Mouse (Mus musculus) activated CD4-positive, CD25-positive, alpha-beta regulatory T cell, adult 4 months (primary cell): Measurements from ENCODE around the gene Tgfb3. TPM values are rescaled to one million over a fixed set of nuclear protein-coding genes. Genes with fewer than 3 reads are reported as not detected.

Experiments
- ATAC-seq: one replicate; pipeline ENCODE4 v1.8.0; 2017
- polyA plus RNA-seq, 2 experiments: library from polyadenylated mRNA; unstranded; fragments of 100-300 nt; shearing (Covaris generic); gene quantifications; one replicate each; pipeline ENCODE4 v1.2.1; 2017

Tgfb3 gene
- polyA plus RNA-seq, 2 experiments from 2014 or later = 1.2 TPM

DNA sequence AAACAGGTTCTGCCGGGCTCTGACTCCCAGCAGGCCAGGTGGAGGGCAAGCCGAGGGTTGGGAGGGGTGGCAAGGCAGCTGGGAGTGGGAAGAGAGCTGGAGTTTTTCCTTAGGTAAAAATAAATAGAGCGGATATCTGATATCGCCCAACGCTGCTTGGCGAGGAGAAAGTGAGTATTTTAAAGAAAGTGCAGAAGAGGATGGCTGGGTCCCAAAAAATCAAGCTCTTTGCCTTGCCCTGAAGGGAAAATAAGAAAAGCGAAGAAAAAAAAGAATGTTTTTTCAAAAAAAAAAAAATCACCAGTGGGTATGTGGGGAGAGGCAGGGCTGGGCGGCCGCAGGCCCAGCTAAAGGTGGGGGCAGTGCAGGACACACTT, 677 bp downstream of the Tgfb3 start:
- no peak for ATAC-seq

DNA sequence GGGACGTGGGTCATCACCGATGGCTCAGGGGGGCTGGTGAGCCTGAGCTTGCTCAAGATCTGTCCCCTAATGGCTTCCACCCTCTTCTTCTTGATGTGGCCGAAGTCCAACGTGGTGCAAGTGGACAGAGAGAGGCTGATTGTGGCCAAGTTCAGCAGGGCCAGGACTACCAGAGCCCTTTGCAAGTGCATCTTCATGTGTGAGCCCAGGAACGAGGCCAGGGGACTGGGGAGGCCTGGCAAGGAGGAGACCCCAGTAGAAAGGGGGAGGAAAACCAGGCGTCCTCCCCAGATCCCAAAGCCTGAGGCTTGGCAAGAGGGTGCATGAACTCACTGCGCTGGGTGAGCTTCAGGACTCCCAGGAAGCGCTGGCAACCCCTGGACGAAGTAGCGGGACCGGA, 1.1 kb downstream of the Tgfb3 start:
- ATAC-seq = no peak

DNA sequence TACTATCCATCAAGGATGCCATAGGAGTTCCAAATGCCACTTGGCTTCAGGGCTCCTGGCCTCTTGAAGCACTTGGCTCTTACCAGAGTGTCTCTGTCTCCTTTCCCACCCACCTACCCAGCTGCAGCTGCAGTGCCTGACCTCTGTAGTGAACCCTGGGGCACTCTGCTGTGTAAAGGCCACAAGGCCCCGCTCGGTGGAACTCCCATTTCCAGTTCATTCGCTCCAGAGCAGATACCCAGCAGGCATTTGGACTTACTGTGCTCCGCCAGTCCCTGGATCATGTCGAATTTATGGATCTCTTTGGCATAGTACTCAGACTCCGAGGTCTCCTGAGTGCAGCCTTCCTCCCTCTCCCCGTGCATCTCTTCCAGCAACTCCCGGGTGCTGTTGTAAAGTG, 1.5 kb downstream of the Tgfb3 start:
- no peak for ATAC-seq

DNA sequence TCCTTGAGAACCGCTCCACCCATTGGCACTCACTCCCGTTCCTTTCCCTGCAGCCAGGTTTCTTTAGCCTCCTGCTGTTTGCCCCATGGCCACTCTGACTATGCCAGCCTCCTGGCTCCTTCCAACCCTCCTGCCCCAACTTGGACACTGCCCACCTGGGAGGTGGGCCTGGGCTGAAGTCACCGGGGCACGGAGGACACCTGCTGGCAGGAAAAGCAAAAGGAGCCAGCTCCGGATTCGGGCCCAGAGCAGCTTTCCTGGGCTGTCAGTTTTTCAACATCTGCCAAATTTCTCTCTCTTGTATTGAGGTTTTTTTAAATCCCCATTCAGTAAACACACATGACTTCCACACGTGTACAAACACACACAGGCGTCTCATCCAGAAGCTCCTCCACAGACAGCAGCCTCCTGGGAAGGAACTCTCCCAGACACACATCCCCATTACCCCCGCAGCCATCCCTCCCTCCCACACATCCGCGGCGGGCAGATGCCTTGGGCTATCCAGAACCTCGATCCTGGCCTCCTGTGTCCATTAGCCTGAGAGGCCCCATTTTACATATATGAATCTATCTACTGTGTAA, 2.4 kb downstream of the Tgfb3 start:
- ATAC-seq = no peak

DNA sequence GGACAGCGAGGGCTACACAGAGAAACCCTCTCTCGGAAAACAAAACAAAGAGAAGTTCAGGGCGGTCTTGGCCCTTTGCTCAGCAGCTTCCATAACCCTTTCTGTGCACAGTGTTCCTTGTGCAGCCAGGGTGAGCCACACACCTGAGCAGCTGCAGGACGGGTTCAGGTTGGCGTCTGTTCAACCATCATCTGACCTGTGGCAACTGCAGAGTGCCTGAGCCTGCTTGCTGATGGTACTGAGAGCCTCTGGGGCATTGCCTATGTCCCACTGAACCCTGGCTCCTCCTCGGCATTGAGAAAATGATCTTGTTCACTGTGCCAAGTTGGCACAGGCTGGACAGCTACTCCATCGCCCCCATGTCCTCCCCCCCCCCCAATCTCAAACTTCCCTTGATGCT, 3.5 kb downstream of the Tgfb3 start:
- ATAC-seq = no peak

DNA sequence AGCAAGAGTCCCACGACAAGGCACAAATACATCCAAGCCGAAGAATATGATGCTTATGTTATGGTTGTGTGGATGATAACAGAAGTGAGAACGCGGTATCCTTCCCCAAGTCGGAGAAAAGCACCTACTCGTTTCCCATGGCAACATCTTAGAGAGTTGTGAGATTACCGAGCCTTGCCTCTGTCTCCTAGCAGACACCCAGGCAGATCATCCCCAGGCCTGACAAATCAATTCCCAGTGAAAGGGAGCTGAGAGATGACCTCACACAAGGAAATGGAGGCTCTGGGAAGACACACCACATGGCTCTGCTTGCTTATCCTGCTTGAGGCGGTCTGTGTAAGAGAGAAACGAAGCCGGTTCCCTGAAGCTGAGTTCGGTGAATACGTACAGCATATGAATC, 4.2 kb downstream of the Tgfb3 start:
- ATAC-seq = no peak

DNA sequence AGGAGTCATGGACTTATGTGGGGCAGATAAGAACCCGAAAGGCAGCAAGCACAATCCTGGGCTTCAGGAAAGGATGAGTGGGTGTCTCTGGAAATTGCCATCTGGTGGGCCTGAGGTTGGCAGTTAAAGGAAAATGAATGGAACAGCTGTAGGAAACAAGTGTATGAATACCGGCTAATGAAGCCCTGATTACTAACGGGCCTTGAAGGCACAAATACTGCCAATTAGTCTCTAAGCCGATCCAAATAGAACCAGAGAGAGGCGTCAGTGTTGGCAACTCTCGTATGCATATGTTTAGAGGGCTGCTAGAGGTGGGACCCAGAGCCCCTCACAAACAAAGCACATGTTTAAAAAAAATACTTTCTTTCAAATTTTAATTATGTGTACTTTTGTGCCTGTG, 7.4 kb downstream of the Tgfb3 start:
- ATAC-seq = no peak

DNA sequence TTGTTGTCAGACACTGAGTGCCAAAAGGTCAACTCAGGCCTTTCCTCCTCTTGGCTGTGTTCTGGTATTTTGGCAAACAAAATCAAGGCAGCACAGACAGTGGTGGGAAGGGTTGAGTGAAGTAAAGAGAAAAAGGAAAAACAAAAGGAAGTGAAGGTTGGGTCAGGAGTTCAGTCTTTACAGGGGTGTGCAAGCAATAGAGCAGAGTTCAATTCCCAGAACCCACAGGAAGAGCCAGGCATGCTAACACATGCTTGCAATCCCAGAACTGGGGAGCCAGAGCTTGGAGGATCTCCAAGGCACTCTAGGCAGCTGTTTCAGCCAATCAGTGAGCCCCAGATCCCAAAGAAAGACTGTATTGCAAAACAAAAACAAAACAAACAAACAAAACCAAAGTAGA, 14.0 kb downstream of the Tgfb3 start:
- no peak for ATAC-seq

DNA sequence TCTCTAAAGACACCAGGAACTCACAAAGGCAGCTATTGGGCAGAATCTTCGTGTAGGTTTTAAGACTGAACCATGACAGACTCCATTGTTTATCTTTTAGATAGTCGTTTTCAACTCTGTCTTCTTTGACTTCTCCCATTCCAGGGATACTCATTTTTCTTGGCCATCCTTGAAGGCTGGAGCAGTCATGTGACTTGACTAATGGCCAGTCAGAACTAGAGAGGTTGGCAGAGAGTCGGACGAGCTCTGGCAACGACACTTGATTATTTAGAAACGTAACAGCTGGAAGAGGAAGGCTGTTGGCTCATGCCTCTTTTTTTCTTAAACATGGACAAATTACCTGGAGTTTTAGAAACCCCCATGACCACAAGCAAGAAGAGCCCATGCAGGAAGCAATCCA, 19.5 kb downstream of the Tgfb3 start:
- ATAC-seq = no peak

DNA sequence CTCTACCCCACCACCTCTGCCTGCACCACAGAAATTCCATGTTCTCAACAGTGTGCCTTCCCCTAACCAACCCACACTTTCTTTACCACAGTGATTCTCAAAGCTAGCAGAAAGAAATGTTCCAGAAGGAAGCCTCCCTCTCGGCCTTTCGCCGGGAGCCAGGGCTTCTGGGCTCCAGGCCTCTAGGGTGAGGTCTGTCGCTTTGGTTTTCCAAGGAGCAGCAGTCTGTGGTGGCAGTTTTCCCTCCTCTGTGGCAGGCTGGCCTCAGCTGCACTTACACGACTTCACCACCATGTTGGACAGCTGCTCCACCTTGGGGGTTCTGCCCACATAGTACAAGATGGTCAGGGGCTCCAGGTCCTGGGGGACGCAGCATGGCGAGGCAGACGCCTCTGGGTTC, 21.3 kb downstream of the Tgfb3 start:
- no peak for ATAC-seq

DNA sequence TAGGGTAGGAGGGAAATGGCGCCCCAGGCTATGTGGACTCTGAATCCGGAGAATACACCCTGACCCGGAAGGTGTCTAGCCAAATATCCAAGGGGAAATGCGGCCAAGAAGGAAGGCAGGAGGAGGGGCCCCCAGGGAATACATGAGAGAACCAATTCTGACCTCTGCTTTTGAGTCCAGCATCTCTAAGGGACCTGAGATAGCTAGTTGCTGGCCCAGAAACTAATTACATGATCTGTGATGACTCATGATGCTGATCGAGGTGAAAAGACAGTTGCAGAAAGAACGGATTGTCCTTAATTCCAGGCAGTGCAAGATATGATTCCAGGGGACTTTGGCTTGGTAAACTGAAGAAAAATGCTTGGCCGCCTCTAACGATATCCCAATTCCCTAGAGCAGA, 21.9 kb downstream of the Tgfb3 start:
- ATAC-seq = no peak

DNA sequence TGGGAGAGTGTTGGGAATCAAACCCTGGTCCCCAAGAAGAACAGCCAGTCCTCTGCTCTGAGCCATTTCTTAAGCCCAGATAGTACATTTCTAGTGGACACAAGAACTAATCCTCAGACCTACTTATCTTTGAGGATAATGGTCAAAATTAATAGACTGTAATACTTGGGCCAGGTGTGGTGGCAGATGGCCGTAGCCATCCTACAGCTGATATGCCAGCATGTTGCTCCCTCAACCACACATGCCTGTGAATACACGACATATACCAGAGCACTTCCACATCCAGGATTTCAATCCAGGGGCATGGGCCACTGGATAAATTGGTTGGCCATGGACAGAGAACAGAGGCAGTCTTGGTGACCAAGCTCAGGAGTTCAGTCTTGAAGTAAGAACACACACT, 23.5 kb downstream of the Tgfb3 start:
- ATAC-seq = no peak

DNA sequence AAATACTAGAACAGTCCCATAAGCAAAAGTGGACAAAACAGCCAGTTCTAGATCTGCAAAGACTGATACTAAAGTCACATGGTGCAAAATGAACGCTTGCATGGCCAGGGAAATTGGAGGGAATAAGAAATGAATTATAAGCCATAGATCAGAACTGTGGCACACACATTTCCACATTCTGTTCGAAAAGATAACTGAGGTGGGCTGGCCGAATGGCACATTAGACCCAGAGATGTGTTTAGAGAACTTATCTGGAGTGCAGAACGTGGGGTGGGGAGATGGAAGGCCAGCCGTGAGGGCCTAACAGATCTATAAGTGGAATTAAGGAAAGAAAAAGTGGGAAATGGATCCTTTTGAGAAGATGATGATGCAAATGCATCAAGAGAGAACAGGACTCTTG, 27.4 kb downstream of the Tgfb3 start:
- no peak for ATAC-seq

DNA sequence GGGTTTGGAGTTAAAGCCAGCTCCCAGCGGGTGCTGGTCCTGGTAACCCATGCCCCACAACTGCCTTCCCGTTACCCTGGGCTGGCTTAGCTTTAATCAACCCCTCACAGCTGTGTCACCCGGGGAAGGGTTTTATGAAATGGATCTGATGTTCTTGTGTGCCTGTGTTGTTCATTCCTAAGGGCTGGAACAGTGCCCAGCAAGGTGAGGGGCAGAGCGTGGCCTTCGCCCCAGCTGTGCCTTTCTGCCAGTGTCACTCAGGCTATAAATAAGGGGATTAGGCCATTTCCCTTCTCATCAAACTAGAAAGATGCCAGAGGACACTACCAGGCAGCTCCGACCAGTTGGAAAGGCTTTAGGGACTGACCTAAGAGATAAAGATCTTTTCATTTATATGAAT, 29.0 kb downstream of the Tgfb3 start:
- no peak for ATAC-seq

DNA sequence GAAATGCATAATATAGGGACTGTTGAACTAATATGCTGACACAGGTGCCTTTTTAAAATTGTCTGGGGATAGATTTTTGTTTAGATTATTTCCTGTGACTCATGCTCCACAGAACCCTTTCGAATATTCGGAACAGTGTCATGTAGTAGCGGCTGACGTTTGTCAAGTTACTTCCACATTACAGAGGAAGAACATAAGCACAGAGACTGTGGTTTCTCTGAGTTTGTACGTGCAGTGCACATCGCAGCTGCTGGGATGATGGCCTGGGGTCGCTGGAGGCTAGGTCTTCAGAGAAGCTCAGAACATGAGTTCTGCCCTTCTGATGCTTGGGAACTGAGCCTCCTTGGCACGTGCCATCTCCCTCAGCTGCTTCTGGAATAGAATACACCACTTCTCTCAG, 31.5 kb downstream of the Tgfb3 start:
- ATAC-seq = peak; percentile 49

DNA sequence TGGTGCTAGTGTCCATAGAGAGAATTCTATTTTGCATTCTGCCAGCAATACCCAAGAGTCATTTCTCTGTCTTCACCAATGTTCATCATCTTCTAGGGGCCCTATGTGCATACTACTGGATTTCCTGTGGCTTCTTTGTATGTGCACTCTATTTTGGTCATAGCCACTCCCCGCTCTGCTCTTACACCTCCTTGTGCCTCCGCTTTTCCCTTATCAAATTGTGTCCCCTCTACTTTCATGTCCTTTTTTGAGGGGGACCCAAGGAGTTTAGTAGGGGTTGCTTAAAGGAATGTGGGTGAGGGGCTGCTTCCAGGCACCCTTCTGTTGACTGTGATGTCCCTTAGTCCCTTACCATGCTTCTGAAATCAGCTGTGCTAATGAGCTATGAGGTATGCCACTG, 32.1 kb downstream of the Tgfb3 start:
- ATAC-seq = peak; percentile 21

DNA sequence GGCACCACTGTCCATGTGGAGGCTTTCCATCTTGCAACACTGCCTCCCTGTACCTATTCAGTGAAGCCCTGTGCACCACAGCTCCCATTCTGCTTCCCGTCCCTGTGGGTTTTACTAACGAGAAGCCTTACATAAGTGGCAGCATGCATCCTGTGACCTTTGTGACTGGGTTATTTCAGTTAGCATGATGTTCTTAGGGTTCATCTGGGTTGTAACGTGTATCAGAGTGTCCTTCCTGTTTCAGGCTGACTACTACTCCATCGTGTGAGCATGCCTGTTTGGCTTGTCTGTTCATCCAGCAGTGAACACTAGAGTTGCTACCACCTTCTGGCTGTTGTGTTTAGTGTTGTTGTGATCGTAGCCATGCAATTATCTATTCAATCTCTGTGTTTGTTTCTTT, 32.7 kb downstream of the Tgfb3 start:
- ATAC-seq = peak; percentile 83

DNA sequence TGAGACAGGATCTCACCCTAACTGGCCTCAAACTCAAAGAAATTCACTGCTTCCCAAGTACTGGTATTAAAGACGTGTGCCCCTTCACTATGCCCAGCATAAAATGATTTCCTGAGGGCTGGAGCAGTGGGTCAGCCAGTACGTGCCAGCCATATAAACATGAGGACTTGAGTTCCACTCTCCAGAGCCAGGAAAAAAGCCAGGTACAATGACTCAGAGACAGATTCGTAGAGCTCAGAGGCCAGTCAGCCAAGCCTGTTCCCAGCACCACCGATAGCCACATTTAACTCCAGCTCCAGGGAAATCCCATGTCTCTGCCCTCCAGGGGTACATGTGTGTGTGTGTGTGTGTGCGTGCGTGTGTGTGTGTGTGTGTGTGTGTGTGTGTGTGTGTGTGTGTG, 39.1 kb downstream of the Tgfb3 start:
- no peak for ATAC-seq

DNA sequence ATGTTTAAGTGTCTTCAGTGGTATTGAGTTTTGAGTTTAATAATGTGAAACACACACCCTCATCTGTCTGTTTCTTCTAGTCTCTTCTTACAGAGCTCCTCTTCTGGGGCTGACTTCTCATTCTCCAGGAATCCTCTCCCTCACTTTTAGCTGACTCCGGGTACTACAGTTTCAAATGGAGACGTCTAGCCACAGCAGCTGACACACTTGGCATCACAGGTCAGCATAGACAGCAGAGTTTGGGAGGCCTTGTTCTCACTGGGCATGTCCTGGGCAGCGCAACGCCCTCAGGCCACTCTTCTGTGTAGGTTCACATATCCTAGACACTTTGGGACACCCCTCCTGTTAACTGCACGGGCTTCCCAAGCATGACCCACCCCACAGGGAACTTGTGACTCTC, 39.8 kb downstream of the Tgfb3 start:
- ATAC-seq = no peak

DNA sequence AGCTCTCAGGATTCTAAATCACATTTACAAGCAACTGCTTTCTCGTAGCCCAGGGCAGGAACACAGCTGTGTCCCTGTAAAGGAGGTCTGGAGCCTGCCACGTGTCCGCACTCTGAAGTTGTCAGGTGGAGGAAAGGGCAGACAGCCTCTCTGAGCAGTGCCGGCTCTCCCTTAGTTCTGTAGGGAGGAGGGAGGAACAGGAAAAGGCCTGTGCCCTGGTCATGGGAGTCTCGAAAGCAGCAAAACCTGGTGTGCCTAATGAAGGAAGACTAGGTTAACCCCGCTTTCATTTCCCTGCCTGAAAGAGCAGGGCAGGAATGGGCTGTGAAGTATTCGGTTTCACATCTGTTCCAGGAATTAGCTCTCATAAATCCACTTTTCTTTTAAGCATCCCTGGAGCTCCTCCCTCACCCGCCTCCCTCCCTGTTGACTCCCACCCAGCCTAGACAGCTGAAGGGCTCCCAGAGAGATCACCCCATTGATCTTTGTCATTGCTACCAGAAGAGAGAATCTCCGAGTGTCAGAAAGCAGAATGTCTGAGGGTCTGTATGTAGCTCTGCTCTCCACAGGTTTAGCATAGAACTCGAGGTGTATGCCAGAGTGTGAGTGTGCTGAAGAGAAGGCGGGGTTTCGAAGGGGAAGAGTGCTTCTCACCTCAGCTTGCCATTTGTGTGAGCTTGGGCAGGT, 41.5 kb downstream of the Tgfb3 start:
- ATAC-seq = no peak

DNA sequence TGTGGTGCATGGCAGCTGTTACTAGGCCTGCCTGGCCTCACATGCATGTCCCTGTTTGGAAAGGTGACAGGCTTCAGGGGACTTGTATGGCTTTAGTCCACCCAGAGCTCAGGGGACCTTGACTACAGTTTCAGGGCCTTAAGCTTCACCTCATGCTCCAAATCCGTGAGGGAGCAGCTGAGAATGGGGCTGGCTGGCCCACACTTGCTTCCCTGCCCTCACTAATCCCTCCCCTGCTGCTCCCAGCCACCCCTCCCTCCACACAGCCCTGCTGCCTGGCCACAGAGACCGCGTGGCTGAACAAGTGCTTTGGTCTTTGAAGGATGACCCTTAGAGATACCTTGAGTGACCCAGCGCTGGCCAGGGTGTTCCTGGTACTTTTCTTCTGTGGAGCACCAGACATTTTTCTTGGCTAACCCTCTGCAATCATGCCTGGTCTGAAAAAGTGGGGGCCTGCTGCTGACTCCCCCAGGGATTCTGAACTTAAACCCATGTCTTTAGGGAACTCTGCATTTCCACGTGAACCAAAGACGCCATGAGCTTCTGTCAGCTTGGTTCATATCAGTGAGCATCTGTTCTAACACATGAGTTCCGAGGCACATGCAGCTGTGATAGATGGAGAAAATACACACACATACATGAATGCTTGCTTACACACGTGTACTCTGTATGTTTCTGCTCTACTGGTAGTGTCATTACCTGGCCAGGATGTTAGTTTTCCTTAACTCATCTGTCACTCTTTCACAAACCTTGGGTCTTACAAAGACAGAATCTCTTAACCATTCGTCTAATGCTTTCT, 42.3 kb downstream of the Tgfb3 start:
- ATAC-seq = no peak

DNA sequence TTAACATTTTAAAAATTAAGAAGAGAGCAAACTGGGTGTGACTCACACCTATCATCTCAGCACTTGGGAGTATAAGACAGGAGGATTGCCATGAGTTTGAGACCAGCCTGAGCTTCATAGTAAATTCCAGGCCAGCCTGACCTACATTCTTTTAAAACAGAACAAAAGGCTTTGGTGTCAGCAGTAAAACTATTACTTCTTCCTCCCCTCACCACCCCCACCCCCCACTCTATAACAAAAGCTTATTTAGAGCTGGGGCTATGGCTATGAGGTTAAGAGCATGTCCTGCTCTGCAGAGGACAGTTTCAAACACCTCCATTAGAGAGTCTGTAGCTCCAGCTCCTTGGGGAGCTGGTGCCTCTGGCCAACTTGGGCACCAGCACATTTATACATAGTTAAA, 43.3 kb downstream of the Tgfb3 start:
- no peak for ATAC-seq

DNA sequence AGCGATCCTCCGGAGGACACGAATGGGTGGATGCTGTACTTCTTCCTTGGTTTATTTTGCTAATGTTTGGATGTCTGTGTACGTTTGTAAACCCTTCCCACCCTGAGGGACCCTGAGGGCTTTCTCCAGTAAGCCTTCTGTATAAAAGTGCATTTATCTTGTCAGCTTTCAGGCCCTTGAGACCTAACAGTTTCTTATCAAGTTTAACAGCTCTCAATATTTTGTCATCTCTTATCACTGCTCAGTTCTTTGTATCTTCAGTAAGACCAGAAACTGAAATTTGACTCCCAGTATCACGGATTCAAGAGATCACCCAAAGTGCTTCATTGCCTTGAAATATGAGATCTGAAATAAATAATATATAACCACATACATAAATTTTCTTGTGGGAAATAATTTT, 47.9 kb downstream of the Tgfb3 start:
- no peak for ATAC-seq

DNA sequence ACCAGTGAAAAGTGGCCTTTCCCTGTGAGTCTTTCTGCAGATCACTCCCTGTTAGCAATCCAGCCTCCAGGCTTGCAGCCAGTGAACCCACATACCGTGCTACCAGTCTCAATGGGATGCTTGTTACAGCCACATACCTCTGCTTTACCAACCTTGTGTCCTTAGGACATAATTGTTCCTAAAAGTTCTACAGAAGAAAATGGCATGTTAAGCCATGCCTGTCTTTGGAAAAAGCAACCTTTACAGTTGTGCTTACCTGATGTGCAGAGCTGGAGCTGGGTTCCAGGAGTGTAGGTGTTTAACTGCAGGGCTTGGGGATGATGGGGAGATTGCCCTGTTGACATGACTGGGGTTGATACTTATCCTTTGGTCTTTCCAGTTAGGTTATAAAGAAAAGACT, 51.1 kb downstream of the Tgfb3 start:
- ATAC-seq = no peak
